Mouse (Mus musculus) liver, adult 2 months (tissue): Measurements from ENCODE around the gene Trim17.

Source experiments
- CTCF ChIP-seq: fragments of 200-500 bp; IDR thresholded peaks from 2 replicates; pipeline ENCODE4 v1.5.1; 2011; ENCODE audit warnings: low read depth, low read length, control low read depth
- POLR2A ChIP-seq: fragments of 200-500 bp; IDR thresholded peaks from 2 replicates; pipeline ENCODE4 v1.6.1; 2011; ENCODE audit warnings: low read length, control low read depth; ENCODE audit not compliant: insufficient read depth; ENCODE audit errors: extremely low read depth

DNA sequence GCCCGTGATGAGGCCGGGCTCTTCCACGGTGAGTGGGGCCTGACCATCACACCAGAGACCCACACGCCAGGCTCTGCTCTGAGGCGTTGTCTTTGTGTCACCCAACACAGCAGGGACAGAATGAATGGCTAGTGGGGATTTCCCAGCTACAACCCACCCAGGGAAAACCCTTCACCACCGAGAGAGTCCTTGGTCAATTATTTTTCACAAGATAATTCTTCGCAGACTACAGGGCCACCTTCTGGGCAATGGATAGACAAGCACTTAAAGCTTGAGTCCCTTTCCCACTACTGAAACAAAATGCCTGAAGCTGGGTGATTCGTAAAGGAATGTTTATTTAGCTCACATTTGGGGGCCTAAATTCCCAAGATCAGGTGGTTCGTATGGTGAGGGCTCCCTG, 32.1 kb upstream of the Trim17 start:
- TF ChIP-seq POLR2A (no peak), CTCF (no peak)
